18 mouse cellular contexts compared by ENCODE assay signal in genomic region chr11:50168352-50168751, GRCm38 (mm10).
"Had no signal": no experiment of that assay in that cellular context is flagged by ENCODE, and none has a peak within 500 bp of the region (broad histone marks: within the 10 kb centered on the region; RNA-seq: fewer than 3 reads in every experiment).

No protein-coding gene starts in this region.

- DNase-seq: lung, adult 18-20 months; lung, embryonic 14.5 days; lung, postnatal 10 days; lung, postnatal 4 days; midbrain, embryonic 14.5 days; retina, postnatal 1 day; right cerebral cortex, adult 18-20 months; right cerebral cortex, postnatal 25 days; right cerebral cortex, postnatal 4 days; spleen, adult 18-20 months; thymus, adult 18-20 months; thymus, postnatal 25 days; thymus, postnatal 4 days had no signal

- H3K4me1 ChIP-seq: midbrain, embryonic 10.5 days; midbrain, embryonic 12.5 days; neural tube, embryonic 13.5 days; neural tube, embryonic 15.5 days had no signal

- H3K27me3 ChIP-seq: midbrain, embryonic 12.5 days; neural tube, embryonic 13.5 days; neural tube, embryonic 15.5 days had no signal

- H3K27ac ChIP-seq: midbrain, embryonic 10.5 days; midbrain, embryonic 12.5 days; neural tube, embryonic 13.5 days; neural tube, embryonic 15.5 days had no signal

- H3K9ac ChIP-seq: lung, embryonic 14.5 days; midbrain, embryonic 12.5 days; neural tube, embryonic 13.5 days; neural tube, embryonic 15.5 days had no signal

- H3K4me3 ChIP-seq: midbrain, embryonic 10.5 days; midbrain, embryonic 12.5 days; myocyte; neural tube, embryonic 13.5 days; neural tube, embryonic 15.5 days had no signal
